Mouse (Mus musculus): ENCODE results near the gene Pcx. TPM values are rescaled to one million over a fixed set of nuclear protein-coding genes. Genes with fewer than 3 reads are reported as not detected.

The Pcx gene
- total RNA-seq, 2 experiments from 2014 or later: 56.9 to 66.3 TPM

DNA sequence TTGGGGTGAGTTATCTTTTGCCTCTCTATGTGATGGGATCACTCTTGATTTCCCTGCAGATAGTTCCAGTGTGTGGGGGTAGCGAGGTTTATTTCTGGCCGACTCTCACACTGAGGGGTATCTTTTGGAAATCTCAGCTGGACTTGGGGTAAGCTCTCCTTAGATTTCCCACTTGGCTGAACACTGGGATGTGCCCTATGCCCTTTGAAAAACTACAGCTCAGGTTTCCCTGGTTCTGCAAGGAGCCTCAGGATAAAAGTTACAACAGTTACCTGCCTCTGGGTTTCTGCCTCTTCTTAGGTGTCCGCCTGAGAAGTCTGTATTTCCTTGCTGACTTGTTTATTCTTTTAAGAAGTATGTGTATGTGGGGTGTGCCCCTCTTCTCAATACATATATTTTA lies 30.7 kb downstream of the Pcx start:
- intact Hi-C loops (cut with DNase I): no loop called here
- no peak for DNase-seq (ENCODE audit: low spot score in 2 of 2)

DNA sequence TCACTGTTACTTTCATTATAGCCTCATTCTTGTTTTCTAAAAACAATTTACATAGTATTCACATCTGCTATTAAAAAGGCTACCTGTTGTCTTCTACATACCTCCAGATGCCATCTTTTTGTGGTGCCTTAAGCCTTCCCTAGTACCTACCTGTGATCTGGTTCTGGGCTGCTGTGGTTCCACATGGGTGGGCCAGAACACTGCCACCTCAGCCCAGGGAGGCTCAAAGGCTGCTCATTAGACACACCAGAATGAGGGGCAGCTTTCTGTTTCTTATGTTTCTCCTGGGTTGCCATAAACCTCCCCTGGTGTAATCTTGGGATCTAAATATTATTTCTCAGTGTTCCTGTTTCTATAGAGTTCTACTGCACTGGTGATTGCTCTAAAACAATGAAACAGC lies 31.8 kb downstream of the Pcx start:
- intact Hi-C loops (cut with DNase I): no loop called here
- DNase-seq (ENCODE audit: low spot score in 2 of 2): no peak

DNA sequence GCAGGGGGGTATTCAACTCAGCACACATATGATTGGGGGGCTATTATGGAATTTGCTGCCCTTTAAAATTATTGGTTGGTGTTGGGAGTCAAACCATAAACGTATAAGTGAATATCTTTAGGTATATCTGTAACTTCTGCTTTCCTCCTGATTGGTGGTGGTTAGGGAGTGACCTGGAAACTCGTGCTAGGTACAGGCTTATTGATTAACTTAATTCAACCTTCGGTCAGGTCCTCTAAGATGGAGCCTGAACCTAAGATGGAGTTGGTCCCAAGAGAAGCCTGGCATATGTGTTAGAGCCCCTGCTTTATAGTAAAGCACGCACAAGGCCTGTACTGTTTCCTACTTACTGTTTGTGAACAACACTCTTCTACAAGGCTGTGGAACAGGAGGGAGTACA lies 34.8 kb downstream of the Pcx start:
- intact Hi-C loops (cut with DNase I): no loop called here

DNA sequence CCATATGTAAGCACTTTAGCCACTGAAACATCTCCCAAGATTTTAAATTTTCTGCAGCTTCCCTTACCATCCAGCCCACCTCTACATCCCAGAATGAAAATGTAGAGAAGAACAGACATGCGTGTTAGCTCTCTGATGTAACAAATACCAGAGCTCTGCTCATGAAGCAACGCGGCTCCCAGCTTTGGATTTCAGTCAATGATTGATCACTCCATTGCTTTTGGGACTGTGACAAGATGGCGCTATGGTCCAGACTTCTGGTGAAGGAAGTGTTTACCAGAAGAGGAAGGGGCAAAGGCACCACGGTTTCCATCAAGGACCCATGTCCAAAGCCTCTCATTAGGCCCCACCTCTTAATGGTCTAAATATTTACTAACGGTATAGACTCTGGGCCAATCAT lies 35.6 kb downstream of the Pcx start:
- DNase-seq (ENCODE audit: low spot score in 2 of 2): no peak
- intact Hi-C loops (cut with DNase I): no loop called here

More for the DNA sequence above, 34.8 kb downstream of the Pcx start:
- DNase-seq (ENCODE audit: low spot score in 2 of 2): no peak

DNA sequence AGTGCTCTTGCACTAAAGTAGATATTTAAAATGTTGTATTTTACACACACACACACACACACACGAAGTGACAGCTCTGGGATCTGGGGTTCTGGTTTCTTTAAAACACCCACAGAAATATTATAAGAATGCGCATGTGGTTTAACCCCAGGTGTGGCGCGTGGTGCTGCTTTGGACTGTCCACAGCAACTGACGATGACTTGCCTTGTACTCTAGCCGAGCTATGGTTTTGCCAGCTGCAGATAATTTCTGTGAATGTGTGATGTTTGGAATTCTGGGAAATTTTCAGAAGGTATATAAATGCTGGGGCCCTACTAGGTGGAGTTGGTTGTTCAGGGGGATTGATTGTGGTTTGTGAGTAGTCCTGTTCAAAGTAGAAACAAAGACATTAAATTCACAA lies 37.5 kb downstream of the Pcx start:
- intact Hi-C loops (cut with DNase I): no loop called here
- DNase-seq (ENCODE audit: low spot score in 2 of 2): no peak

DNA sequence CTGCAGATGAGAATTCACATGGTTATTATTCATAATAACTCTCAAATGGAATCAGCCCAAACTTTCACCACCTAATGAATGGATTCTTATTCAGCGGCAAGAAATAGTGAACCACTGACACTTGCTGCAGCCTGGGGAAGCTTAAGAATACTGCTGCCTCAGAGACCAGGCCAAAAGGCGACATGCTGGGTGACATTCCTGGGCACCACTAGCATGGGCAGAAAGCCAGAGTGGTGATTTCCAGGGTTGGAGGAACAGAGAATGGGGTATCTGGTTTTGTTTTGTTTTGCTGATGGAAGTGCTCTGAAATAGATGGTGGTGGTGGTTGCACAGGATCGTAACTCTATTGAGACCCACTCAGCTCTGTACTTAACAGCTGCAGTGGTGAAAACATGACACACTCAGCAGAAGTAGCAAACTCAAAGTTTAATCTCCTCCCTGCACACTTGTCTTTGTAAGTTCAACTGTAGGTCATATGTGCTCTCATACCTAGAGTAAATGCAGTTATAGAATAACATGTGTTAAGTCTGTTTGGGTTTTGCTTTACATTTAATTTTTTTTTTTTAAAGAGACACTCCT lies 38.1 kb downstream of the Pcx start:
- DNase-seq (ENCODE audit: low spot score in 2 of 2): no peak

DNA sequence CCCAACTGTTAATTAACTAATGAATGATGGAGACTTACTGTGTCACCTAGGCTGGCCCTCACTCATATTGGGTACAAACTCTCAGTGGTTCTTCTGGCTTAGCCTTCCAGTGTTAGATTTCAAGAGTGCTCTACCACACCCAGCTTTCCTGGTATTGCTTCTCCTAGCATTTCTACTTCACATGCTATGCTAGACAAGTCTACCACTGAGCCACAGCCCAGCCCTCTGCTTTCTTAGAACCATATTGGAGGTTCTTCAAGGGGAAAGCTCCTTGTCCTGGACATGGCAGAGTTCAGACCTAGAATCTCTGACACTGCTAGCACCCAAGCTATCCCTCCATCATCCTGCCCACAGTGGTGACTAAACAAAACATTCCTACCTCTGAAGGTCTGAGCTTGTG lies 44.0 kb downstream of the Pcx start:
- intact Hi-C loops (cut with DNase I): no loop called here

More for the DNA sequence above, 38.1 kb downstream of the Pcx start:
- intact Hi-C loops (cut with DNase I): no loop called here

DNA sequence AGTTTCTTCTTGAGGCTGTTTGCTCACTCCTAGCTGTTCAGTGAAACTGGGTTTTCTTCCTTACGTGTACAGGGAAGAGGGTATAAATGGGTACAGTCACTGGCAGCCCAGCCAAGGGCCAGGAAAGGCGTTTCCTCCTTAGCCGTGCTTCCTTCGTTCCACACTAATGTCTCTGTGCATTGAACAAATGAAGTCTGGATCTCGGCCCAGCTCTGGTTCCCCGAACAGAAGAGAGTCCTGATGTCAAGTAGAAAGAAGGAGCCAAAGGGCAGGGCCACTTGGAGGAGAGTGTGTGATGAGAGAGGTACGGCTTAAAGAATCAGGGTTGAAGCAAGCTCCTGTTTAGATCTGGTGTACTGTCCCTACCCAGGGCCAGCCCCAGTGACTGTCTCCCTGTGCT lies 44.8 kb downstream of the Pcx start:
- intact Hi-C loops (cut with DNase I): no loop called here
- no peak for DNase-seq (ENCODE audit: low spot score in 2 of 2)

More for the DNA sequence above, 44.0 kb downstream of the Pcx start:
- no peak for DNase-seq (ENCODE audit: low spot score in 2 of 2)

DNA sequence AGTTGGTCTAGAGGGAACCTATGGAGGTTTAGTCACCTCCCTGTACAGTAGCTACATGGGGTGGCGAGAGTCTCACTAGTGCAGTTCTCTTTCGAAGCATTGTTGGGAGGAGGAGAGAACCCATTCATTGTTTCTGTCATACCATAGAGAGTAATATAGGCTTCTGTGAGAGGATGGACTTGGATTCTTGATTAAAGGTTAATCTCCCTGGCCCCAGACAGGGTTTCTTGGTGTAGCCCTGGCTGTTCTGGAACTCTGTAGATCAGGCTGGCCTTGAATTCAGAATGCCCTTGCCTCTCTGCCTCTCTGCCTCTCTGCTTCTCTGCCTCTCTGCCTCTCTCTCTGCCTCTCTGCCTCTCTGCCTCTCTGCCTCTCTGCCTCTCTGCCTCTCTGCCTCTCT lies 46.5 kb downstream of the Pcx start:
- intact Hi-C loops (cut with DNase I): no loop called here
- no peak for DNase-seq (ENCODE audit: low spot score in 2 of 2)

DNA sequence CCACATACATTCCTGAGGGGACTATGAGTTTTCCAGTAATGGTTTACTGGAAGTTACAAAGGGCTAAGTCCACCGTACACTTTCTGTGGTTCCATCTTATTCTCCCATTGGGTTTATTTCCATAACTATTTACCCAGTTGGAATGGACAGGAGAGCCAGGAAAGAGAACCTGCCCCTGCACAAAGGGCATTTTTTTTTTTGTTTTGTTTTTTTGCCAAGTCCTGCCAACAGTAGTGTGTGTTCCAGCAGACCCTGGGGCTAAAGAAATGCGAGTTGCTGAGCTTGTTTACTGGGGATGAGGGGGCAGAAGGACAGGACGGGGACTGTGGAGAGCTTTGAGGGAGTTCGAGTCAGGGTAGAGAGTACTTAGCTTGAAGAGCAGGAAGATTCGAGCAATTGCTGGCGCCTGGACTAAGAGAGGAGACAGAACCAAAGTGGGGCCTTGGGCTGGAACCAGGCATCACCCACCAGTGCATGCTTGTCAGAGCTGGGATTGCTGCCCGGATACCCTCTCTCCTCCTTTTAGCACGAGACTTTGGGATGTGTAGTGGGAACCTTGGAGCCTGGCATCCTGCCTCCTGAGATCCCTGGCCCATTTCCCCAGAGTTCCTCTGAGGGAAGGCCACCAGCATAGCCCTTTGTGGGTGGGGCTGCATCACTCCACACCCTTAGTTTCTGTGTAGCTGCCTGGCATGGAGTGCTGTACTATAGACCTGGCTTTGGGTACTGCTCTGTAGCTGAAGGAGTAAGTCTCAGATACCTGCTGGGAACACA lies 47.7 kb downstream of the Pcx start:
- intact Hi-C loops (cut with DNase I): no loop called here
- peak; percentile 9 to 48 for DNase-seq (ENCODE audit: low spot score in 2 of 2)

DNA sequence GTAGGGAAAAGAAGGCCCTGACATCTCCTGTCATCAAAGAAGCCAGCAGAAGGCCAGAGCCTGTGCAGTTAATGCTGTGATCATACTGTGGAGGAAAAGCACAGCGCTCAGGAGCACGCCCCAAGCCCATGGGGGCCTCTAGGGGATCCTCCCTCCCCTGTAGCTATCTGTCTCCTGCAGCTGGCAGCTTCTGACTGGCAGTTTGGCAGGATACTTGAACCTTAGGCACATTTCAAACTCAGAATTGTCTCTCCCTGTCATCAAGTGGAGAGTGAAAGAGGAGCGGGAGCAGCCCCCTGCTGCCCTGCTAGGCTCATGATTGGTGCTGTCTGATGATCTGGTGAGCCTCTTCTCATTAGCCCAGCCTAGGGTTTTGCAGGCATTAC lies 48.3 kb downstream of the Pcx start:
- no peak for DNase-seq (ENCODE audit: low spot score in 2 of 2)
- intact Hi-C loops (cut with DNase I): no loop called here

DNA sequence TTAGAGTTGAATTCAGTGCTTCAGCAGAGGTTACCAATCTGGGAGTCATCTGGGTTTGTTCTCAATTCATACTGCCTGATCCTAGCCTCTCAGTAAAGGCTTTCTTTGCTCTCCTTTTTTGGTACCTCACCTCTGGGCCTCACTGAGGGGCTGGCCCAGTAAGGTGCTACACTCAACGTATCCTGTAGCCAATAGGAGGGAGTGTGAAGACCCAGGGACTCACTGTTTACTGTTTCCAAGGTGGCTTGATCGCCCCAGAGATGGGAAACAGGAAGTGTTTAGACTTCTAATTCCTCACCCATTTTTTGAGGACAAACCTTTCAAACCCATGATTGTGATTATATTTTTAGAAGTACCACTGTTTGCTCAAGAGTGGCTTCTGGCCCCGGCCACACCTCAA lies 48.7 kb downstream of the Pcx start:
- intact Hi-C loops (cut with DNase I): no loop called here
- DNase-seq (ENCODE audit: low spot score in 2 of 2): no peak

DNA sequence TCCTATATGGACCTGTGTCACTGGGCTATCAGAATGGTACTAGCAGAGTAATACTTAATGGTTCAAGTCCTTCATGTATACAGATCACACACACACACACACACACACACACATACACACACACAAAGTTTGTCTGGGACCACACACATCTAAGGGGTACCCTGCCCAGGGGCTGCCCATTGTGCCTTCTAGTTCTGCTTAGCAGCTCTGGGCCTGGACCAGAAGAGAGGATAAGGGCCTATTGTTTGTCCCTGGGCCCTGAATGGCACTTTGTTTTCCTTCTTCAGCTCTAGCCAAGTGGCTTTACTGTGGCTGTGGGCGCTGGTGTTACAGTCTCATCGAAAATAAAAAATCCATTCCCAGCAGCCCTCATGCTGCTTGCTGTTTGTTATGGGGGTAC lies 49.3 kb downstream of the Pcx start:
- intact Hi-C loops (cut with DNase I): no loop called here
- no peak for DNase-seq (ENCODE audit: low spot score in 2 of 2)

DNA sequence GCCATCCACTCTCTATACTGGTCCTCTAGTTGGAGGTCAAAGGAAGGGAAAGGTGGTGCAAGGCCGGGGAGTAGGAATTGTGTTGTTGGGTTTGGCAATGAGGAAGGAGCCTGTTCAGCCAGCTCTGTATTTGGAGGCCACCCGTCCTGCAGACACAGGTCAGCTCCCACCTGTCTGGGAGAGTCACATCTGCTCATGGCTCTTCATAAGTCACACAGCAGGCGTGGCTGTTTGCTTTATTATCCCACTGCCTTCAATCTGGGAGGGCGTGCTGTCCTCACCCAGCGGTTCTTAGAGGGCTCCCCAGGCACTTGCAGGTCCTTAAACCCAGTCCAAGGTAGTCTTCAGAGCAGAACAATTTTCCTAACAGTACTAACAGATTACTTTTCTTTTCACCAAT lies 49.9 kb downstream of the Pcx start:
- DNase-seq (ENCODE audit: low spot score in 2 of 2): no peak
- intact Hi-C loops (cut with DNase I): no loop called here

DNA sequence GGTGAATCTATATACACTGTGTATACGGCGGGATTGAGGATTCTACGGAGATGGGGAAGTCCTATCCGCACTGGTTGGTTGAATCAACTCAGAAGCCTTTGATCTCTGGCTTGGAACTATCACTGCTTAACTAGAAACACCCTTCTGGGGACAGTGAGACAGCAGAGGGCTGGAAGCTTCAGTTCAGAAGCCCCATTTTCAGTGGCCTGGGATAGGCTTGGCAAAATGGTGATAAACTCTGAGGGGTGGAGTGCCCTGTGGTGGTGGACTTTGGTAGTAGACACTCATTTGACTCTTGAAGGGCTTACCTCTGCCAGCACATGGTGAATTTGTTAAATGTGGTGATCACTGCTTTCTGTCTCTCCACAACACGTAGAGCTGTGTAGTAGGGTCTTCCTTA lies 55.4 kb downstream of the Pcx start:
- no peak for DNase-seq (ENCODE audit: low spot score in 2 of 2)
- intact Hi-C loops (cut with DNase I): no loop called here

DNA sequence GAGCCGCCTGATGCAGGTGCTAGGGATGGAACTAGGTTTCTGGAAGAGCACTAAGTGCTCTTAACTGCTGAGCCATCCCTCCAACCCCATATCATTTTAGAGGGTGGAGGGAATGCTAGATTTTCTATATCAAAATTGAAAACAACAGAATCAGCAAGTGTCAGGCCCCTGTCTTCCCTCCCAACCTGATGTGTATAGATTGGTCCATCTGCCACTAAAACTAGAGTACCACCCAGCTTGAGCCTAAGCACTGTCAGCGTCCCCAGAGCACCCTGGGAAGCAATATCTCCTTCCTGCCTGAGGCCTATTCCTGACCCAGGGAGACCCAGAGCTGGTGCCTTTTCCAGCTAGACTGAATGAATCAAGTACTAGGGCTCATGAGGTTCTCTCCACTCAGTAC lies 56.6 kb downstream of the Pcx start:
- no peak for DNase-seq (ENCODE audit: low spot score in 2 of 2)
- intact Hi-C loops (cut with DNase I): no loop called here

DNA sequence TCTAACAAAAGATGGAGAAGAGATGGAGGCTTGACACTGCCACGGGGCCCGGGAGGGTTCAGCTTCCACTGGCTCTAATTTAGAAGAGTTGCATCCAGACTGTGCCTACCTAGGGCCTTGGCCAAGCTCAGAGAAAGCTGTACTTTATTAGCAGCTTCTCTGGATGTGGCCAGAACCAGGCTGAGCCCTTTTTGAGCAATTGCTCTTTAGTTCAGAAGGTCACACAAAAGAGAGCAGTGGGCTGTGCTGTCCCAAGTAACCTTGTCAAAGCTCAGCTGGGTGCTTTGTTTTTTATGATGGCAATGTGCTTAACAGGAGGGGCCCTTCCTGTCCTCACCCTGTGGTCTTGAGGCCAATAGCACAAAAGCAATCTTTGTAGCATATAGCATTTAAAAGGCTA lies 57.4 kb downstream of the Pcx start:
- intact Hi-C loops (cut with DNase I): no loop called here
- no peak for DNase-seq (ENCODE audit: low spot score in 2 of 2)

DNA sequence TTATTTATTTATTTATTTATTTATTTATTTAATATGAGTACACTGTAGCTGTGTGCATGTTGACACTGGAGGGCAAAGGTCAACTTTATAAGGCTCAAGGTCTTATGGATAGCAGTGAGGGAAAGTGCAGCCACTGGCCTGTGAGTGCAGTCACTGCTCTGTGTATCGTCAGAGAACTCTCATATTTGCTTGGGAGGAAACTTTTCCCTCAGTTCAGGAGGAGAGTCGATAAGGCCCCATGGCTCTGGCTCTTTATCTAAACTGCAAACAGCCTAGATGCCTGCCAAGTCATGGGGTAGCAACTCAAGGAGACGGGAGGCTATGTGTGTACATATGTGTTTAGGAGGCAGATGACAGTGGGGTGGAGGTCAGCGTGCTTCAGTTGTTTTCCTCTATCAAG lies 58.6 kb downstream of the Pcx start:
- no peak for DNase-seq (ENCODE audit: low spot score in 2 of 2)
- intact Hi-C loops (cut with DNase I): no loop called here

DNA sequence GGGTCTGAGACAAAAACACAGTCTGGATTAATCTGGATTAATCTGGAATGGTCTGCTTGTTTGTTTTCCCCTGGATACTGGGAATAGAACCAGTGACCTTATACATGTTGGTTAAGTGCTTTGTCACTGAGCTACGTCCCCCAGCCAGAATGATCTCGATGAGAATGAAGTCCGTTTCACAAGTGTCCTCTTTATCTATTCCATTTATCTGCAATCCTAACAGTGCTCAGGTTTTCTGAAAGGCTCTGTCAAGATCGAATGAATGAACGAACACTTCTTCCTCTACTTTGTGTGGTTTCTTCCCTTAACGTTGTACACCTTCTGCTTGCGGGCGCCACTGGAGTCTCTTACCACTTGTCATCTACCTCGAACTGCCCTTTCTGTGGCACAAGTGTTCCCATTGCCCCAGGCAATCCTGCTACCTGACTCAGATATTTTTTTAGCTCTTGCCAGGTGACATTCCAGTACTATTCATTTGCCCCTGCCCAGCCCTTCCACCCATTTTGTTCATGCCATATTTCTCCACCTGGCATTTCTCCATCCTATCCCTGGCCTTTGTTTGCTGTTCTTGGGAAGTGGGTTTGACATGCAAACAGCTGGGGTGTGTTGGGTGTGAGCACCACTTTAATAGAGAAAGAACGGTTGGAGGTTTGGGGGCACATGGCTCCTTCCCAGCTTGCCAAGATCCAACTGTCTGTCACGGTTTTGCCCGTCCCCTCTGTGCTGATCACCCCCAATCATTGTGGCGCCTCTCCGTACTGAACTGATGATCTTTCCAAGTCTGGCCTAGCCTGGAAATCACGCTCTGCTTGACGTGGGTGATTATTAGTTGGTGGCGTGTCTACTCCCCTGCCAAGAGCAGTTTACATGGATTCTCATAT lies 59.3 kb downstream of the Pcx start:
- no peak for DNase-seq (ENCODE audit: low spot score in 2 of 2)
- intact Hi-C loops (cut with DNase I): no loop called here

DNA sequence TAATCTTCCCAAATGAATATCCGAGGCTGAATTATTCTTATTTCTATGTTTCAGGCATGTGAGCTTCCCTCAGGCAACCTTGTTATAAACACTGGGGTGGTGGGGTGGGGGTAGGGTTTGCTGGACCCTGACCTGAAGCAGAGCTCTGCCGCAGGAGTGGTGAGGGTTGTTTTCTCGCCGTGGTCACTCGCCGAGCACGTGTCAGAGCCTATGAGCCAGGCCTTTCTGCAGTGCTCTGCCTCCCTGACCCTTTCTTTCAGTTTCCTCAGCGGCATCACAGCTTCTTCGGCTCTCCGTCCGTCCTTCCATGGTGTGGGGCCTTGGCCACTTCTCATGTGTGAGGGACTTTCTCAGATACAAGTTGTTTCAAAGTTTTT lies 60.0 kb downstream of the Pcx start:
- intact Hi-C loops (cut with DNase I): no loop called here
- no peak for DNase-seq (ENCODE audit: low spot score in 2 of 2)

DNA sequence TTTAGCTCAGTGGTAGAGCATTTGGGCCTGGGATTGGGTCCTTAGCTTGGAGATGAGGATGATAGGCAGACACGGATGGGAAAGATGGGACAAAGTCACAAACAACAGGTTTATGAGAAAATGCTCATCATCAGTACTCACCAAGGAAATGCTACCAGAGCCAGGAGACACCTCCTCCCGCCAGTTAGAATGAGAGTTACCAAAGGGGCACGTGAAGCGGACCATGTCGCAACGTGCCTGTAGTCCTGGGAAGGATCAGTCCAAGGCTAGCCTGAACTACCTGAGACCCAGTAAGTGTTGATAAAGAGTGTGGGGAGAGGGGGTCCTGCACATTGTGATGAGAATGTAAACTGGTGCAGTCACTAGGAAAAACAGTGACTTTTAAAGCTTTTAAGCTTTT lies 60.5 kb downstream of the Pcx start:
- intact Hi-C loops (cut with DNase I): no loop called here
- DNase-seq (ENCODE audit: low spot score in 2 of 2): no peak

All from left cerebral cortex, postnatal 25 days (tissue).